Mouse (Mus musculus): Measurements from ENCODE around the gene Ptprg.
"Not testable (repeated sequence)": the region's sequence is repeated elsewhere in the genome, so short reads cannot be mapped to it uniquely, and the experiment has no call there.

Ptprg gene

GRCm38 (mm10) chr14:12189717-12190600, 636.6 kb downstream of the Ptprg start:
- in situ Hi-C loops (cut with MboI, MseI) = loop anchor here (25.0 kb wide), 1 partner anchor 1022 kb away; no protein-coding TSS in a partner anchor

DNA sequence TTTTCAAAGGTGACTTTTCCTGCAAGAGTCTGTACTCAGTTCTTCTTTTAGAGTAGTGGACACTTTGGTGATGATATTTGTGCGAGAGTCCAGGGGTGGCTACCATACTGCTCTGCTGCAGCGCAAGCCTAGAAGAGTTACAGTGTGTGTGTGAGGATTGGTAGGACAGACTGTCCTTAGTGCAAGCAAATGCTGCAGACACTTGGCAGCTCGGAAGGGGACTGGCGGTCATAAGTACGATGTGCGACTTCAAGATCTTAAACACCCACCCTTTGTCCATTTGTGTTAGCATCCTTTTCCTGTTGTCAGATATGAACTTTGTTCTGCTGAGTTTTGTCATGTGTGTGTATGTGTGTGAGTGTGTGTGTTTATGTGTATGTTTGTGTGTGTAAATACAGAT, 637.7 kb downstream of the Ptprg start:
- in situ Hi-C loops (cut with MboI, MseI) = loop anchor here (25.0 kb wide), 1 partner anchor 1021 kb away; no protein-coding TSS in a partner anchor

DNA sequence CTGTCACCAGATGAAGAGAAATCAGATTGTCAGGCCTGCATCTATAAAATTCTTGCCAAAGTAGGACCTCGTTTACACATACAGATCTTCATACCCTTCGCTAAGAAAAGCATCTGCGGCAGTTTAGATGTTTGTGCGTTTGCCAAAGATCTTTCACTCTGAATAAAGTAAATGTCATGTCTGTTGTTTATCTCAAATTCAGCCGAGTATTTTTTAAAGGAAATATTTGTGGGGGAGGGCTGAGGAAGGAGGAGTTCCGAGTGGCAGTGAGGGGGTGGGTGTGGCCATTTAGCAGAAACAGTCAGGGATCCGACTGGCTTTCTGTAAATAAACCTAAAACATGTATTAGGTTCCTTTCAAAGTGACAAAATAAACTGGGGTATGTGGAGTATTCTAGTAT, 645.4 kb downstream of the Ptprg start:
- in situ Hi-C loops (cut with MboI, MseI) = loop anchor here (25.0 kb wide), 1 partner anchor 1014 kb away; no protein-coding TSS in a partner anchor

DNA sequence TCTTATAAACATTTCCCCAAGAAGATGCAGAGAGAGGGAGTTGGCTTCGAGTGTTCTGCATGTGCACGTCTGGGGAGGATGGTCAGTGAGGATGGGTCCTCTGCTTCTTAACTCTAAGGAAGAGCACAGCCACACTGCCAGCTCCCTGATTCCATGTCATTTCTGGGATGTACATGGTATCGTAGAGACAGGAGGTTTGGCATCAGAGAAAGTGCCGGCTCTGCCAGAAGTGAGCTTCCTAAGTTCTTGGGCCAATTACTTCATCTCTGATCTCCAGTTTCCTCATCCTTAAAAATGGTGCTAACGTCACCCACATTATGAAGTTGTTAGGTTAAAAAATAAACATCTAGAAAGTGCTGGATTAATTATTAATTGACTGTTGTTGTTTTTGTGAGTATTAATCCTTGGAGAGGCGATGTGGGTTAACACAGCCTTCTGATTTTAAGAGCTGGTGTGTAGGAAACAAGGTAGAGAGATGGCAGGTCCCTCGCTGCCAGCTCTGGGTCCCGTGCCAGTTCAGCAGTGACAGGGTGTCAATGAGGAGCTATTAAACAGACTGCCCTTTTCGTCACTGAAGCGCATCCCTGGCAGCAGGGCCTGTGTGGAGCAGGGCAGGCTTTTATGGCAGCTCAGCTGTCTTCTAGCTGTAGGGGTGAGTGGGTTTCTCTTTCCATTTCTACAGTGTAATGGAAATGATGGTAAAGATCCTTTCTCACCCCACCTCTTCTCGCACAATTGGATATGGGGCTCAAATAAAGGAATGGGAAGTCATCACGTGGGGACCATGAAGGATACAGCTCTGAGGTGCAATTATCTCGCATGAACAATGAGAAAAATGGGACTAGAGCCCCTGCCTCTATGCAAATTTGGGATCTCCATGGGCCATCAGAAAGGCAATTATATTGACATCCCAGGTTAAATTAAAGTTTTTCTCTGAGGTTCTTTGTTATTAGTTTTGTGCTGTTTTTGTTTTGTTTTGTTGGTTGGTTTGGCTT, 646.9 kb downstream of the Ptprg start:
- in situ Hi-C loops (cut with MboI, MseI) = loop anchor here (25.0 kb wide), 1 partner anchor 1012 kb away; no protein-coding TSS in a partner anchor

DNA sequence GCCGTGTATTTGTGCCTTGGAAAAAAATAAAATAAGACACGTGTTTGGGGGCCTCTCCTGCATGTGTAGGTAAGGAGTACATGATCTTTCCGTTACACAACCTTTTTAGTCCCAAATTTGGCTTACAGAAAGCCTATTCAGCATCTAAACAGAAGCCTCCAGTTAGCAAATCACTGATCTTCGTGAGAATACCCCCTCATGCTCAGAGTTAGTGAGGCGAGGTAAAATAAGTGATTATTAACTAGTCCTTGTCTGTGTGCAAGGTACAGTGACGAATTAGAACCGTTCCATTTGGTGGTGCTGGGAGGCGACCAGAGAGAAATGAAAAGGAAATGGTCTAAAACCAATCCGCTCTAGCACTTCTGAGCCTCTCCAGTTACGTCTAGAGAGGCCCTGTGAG, 648.9 kb downstream of the Ptprg start:
- in situ Hi-C loops (cut with MboI, MseI) = no loop called here

- in situ Hi-C loops (cut with MboI, MseI) = no loop called here
Measured at GRCm38 (mm10) chr14:12203081-12203480, 649.7 kb downstream of the Ptprg start.

DNA sequence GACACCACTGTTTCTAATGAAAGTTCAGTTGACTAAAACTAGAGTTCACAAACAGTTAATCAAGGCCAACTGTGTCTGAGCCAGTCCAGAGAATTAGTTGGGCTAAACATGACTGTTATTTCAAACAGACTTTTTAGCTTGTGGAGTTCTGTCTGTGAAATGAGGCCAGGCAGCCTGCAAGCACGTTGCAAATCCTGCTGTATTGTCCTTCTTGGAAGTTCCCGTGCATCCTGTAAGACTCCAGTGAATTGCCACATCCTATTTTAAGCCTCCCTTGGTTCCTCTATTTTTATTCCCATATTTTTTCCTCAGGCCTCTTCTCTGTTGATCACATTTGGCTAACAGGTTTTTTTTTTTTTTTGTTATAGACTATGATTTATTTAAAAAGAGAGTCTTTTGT, 652.8 kb downstream of the Ptprg start:
- in situ Hi-C loops (cut with MboI, MseI) = no loop called here

DNA sequence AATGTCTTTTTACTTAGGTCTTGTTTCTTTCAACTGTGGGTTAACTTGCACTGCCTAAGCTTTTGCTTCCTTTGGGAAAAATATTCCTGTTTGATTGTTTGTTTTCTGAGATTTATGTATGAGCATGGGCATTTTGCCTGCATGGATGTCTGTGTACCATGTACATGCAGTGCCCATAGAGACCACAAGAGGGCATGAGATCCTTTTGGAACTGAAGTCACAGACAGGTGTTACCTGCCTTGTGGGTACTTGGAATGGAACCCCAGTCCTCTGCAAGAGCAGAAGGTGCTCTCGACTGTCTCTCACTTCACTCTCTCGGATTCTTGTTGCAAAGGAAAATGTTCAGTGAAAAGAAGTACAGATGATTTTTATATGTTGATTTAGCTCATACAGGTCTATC, 655.2 kb downstream of the Ptprg start:
- in situ Hi-C loops (cut with MboI, MseI) = no loop called here

GRCm38 (mm10) chr14:12218544-12219150, 665.3 kb downstream of the Ptprg start:
- in situ Hi-C loops (cut with MboI, MseI) = no loop called here

DNA sequence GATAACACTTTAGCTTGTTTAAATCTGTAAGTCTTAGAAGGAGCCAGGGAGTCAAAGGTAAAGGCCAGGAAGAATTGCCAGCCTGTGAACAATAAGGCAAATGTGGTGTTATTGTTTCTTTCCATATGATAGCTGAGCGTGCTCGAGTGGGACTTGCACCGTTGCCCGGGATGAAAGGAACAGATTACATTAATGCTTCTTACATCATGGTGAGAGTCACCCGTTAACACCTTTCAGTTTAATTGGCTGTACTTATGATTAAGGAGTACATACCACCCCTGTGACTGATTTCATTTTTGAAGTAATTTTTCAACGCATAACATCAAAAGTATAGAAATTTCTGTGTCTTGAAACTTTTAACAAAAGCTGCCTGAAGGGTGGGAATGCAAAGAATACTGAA, 666.5 kb downstream of the Ptprg start:
- in situ Hi-C loops (cut with MboI, MseI) = no loop called here

DNA sequence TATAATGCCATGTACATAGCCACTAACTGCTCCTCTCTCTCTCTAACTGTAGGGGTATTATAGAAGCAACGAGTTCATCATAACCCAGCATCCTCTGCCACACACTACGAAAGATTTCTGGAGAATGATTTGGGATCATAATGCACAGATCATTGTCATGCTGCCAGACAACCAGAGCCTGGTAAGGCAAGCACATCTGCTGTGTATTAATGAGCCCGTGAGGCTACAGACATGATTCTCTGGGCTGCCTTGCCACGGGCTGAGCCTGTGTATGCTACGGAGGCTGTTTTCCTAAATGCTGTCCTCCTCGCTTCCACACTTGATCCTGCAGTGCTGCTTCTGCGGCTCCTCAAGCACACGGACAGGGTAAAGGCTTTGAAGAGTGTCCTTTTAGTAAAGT, 667.2 kb downstream of the Ptprg start:
- in situ Hi-C loops (cut with MboI, MseI) = no loop called here

- in situ Hi-C loops (cut with MboI, MseI) = no loop called here
Measured at GRCm38 (mm10) chr14:12221571-12221970, 668.2 kb downstream of the Ptprg start.

DNA sequence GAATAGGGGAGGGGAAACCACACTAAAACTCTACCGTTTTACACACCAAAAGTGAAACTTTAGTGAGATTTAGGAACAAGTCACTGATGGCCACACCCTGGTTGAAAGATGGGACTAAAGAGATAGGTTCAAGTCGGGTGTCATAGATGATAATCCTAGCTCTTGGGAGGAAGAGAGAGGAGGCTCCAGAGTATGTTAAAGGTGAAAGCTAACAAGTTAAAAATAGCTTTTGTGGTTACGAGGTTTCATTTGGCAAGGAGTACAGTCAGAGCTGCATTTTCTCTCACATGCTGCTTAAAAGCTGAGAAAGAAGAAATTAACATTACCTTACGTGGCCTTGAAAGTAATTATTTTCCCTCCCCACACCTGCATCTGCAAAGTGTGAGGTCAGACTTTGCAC, 690.4 kb downstream of the Ptprg start:
- in situ Hi-C loops (cut with MboI, MseI) = no loop called here

- in situ Hi-C loops (cut with MboI, MseI) = loop anchor here (10.0 kb wide), 1 partner anchor 1881 kb away; no protein-coding TSS in a partner anchor
Measured at GRCm38 (mm10) chr14:12276031-12276430, 722.7 kb downstream of the Ptprg start.

DNA sequence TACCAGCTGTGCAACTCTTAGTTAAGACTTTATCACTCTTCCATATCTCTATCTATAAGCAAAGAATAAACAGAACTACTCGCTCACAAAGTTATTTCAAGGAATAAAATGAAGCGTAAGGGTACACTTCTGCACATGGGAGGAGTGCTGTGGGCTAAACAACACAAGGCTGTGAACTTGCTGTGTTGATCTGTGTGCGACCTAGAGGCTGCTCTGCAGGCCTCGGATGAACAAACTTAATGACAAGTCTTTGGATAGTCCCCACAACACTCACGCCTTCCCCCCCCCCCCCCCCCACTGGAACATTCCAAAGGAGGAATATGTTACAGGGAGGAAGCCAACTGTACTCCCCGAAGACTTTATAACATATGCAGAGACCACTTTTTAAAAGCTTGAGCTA, 730.3 kb downstream of the Ptprg start, which contains the start of gene Gm49355:
Gene Gm49355 (plus strand): TSS at position 336 of the 400 bp plus-strand sequence.
- in situ Hi-C loops (cut with MboI, MseI) = no loop called here

- in situ Hi-C loops (cut with MboI, MseI) = no loop called here
Measured at GRCm38 (mm10) chr14:12284141-12284912, 731.0 kb downstream of the Ptprg start, which contains the start of gene 3830406C13Rik. Gene 3830406C13Rik, plus strand, starts transcription at chr14:12284173.

- in situ Hi-C loops (cut with MboI, MseI) = not testable (repeated sequence)
Measured at GRCm38 (mm10) chr14:12289747-12290146, 736.4 kb downstream of the Ptprg start.
